Mouse (Mus musculus) liver, adult 2 months (tissue): ENCODE measurements around the gene Wsb1.

Experiments used
- CTCF ChIP-seq: fragments of 200-500 bp; IDR thresholded peaks from 2 replicates; pipeline ENCODE4 v1.5.1; 2011; ENCODE audit warnings: low read depth, low read length, control low read depth
- POLR2A ChIP-seq: fragments of 200-500 bp; IDR thresholded peaks from 2 replicates; pipeline ENCODE4 v1.6.1; 2011; ENCODE audit warnings: low read length, control low read depth; ENCODE audit not compliant: insufficient read depth; ENCODE audit errors: extremely low read depth

DNA sequence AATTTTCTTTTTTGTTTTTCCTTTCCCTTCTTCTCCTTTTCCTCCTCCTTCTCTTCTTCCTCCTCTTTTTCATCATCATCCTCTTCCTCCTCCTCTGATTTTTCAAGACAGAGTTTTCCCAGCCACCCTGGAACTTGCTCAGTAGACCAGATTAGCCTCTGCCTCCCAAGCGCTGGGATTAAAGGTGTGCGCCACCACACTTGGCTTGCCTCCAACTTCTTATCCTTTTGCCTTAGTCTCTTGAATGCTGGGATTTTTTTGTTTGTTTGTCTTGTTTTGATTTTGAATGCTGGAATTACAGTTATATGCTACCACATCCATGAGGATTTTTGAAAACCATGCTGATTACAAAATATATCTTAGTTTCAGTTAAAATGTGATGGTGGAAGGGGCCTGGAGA, 26.4 kb downstream of the Wsb1 start:
- no peak for TF ChIP-seq CTCF
- no peak for TF ChIP-seq POLR2A
